8 mouse cellular contexts compared by ENCODE assay signal in the genomic region with DNA sequence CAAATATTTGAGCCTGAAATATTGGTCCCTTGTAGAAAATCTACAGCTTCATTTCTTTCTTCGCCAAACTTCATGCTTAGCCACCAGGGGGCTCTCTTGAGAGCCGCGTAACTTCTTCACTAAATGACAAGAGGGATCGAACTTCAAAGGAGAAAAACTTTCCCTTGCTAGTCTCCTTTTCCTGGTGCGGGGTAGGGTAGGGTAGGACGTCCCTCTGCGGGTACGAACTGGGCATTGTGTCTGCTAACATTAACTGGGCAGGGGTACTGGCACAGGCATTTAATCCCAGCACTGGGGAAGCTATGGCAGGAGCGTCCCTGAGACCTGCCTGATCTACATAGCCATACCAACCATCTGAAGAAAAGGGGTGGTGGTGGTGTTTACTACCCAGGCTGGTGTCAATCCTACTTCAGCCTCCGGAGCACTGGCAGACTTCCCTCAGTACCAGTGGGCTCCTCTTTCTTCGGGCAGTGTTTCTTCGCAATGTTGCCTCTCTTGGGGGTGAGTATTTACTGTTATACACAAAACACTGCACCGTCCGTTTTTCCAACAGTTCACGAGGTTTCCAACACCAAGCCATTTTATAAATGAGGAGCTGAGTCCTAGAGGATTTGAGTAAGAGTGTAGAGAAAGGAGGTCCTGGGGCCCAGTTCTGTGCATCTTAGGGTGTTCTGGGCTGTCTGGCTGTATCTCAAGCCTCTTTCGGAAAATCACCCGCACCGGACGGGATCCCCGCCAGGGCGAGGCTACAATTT. TPM values are rescaled to one million over a fixed set of nuclear protein-coding genes. Genes with fewer than 3 reads are reported as not detected.
DNase-seq lines count a peak whose midpoint lies in the region; ATAC-seq lines count a peak whose summit lies in the region.

No protein-coding gene starts in this region.

- no peak for ATAC-seq in forebrain, embryonic 12.5 days (ENCODE audit: low FRiP score)
- no peak for ATAC-seq in hindbrain, embryonic 16.5 days
- ATAC-seq in limb, embryonic 15.5 days (ENCODE audit: insufficient number of reproducible peaks, low FRiP score, low TSS enrichment, low read depth) = no peak
- ATAC-seq in midbrain, embryonic 14.5 days (ENCODE audit: low FRiP score, low TSS enrichment) = no peak

- H3K27ac ChIP-seq in forebrain, embryonic 12.5 days = peak overlapping the region; percentile 94
- peak overlapping the region; percentile 40; the same call in 1 of the 2 replicates for H3K27ac ChIP-seq in hindbrain, embryonic 16.5 days (ENCODE audit: low read depth, low read length)
- H3K27ac ChIP-seq in limb, embryonic 15.5 days = peak overlapping the region; percentile 67; the same call in 1 of the 2 replicates
- H3K27ac ChIP-seq in midbrain, embryonic 14.5 days (replicated peaks; ENCODE audit: low read depth, low read length) = peak overlapping the region; percentile 66

- no peaks in the 10 kb centered on the region for H3K27me3 ChIP-seq in forebrain, embryonic 12.5 days
- H3K27me3 ChIP-seq in hindbrain, embryonic 16.5 days (replicated peaks; ENCODE audit: control insufficient read depth, insufficient read depth, low read length) = no peaks in the 10 kb centered on the region; the same call in 1 of the 2 replicates
- H3K27me3 ChIP-seq in limb, embryonic 15.5 days = peaks cover 36% of the 10 kb centered on the region
- H3K27me3 ChIP-seq in midbrain, embryonic 14.5 days (ENCODE audit: control insufficient read depth, insufficient read depth, low read length) = no peaks in the 10 kb centered on the region

- peak overlapping the region; percentile 92 for H3K9ac ChIP-seq in forebrain, embryonic 12.5 days
- H3K9ac ChIP-seq in hindbrain, embryonic 16.5 days (ENCODE audit: low read depth, low read length) = no peak overlapping the region
- H3K9ac ChIP-seq in limb, embryonic 15.5 days = no peak overlapping the region
- no peak overlapping the region; the same call in 1 of the 2 replicates for H3K9ac ChIP-seq in midbrain, embryonic 14.5 days (replicated peaks; ENCODE audit: low read length)

- peak overlapping the region; percentile 75 for H3K4me3 ChIP-seq in forebrain, embryonic 12.5 days (replicated peaks)
- H3K4me3 ChIP-seq in hindbrain, embryonic 16.5 days (ENCODE audit: low read length) = peak overlapping the region; percentile 50
- peak overlapping the region; percentile 52 for H3K4me3 ChIP-seq in limb, embryonic 15.5 days
- peak overlapping the region; percentile 58 for H3K4me3 ChIP-seq in midbrain, embryonic 14.5 days (replicated peaks; ENCODE audit: low read depth, low read length)

- H3K4me1 ChIP-seq in forebrain, embryonic 12.5 days = peaks cover 53% of the 10 kb centered on the region
- H3K4me1 ChIP-seq in hindbrain, embryonic 16.5 days (ENCODE audit: control insufficient read depth, insufficient read depth, low read depth, low read length) = peaks cover 26% of the 10 kb centered on the region
- peaks cover 43% of the 10 kb centered on the region for H3K4me1 ChIP-seq in limb, embryonic 15.5 days
- peaks cover 30% of the 10 kb centered on the region for H3K4me1 ChIP-seq in midbrain, embryonic 14.5 days (ENCODE audit: control insufficient read depth, insufficient read depth, low read length)

- peak overlapping the region; percentile 83 for H3K4me2 ChIP-seq in forebrain, embryonic 12.5 days
- peak overlapping the region; percentile 79 for H3K4me2 ChIP-seq in hindbrain, embryonic 16.5 days (ENCODE audit: low read length)
- peak overlapping the region; percentile 94 for H3K4me2 ChIP-seq in limb, embryonic 15.5 days
- H3K4me2 ChIP-seq in midbrain, embryonic 14.5 days (ENCODE audit: low read length) = peak overlapping the region; percentile 94

- peak; percentile 53 for DNase-seq in right cerebral cortex, postnatal 14 days
- DNase-seq in right cerebral cortex, adult 18-20 months = no peak
- DNase-seq in adrenal gland, postnatal 14 days = peak; percentile 70
- DNase-seq in midbrain, embryonic 14.5 days = peak; percentile 89
- peak; percentile 56 for DNase-seq in thymus, postnatal 25 days

- no peaks in the 10 kb centered on the region for H3K9me3 ChIP-seq in forebrain, embryonic 12.5 days
- no peaks in the 10 kb centered on the region for H3K9me3 ChIP-seq in hindbrain, embryonic 16.5 days (ENCODE audit: control insufficient read depth, low read length)
- no peaks in the 10 kb centered on the region for H3K9me3 ChIP-seq in limb, embryonic 15.5 days
- H3K9me3 ChIP-seq in midbrain, embryonic 14.5 days (ENCODE audit: control insufficient read depth, low read length) = no peaks in the 10 kb centered on the region

- H3K36me3 ChIP-seq in forebrain, embryonic 12.5 days (replicated peaks) = peaks cover 2% of the 10 kb centered on the region
- no peaks in the 10 kb centered on the region for H3K36me3 ChIP-seq in hindbrain, embryonic 16.5 days (ENCODE audit: control insufficient read depth, insufficient read depth, low read length)
- no peaks in the 10 kb centered on the region for H3K36me3 ChIP-seq in limb, embryonic 15.5 days
- peaks cover under 1% of the 10 kb centered on the region; the same call in 1 of the 2 replicates for H3K36me3 ChIP-seq in midbrain, embryonic 14.5 days (ENCODE audit: control insufficient read depth, insufficient read depth, low read length)

- 0% methylated on average over 21 of the region's 21 CpGs for WGBS in forebrain, embryonic 12.5 days
- WGBS in hindbrain, embryonic 16.5 days = under 1% methylated on average over 21 of the region's 21 CpGs
- WGBS in limb, embryonic 15.5 days = under 1% methylated on average over 21 of the region's 21 CpGs
- 1% methylated on average over 21 of the region's 21 CpGs for WGBS in midbrain, embryonic 14.5 days

RNA-seq across cellular contexts. Expression of a gene that starts 0.5 kb away (rescaled TPM):
- total RNA-seq in adrenal gland, postnatal 14 days (2021) = 14.5 and 23.0 TPM in 2 replicates
- polyA plus RNA-seq in forebrain, embryonic 12.5 days (2016; fragmentation: Nextera tagmentation; extraction: Ambion mirVana) = 148 and 162 TPM in 2 replicates
- 15.6 and 20.2 TPM in 2 replicates for polyA plus RNA-seq in hindbrain, embryonic 16.5 days (2015; fragmentation: Nextera tagmentation; extraction: Ambion mirVana)
- 26.6 and 37.2 TPM in 2 replicates for polyA plus RNA-seq in limb, embryonic 15.5 days (2015; fragmentation: Nextera tagmentation; extraction: Ambion mirVana)
- 19.0 and 28.8 TPM in 2 replicates for polyA plus RNA-seq in midbrain, embryonic 14.5 days (2014; fragmentation: Nextera tagmentation; extraction: Ambion mirVana)

RNA-seq across cellular contexts. Expression of a gene that starts 21.9 kb away (rescaled TPM):
- not detected in 2 replicates for total RNA-seq in adrenal gland, postnatal 14 days (2021)
- polyA plus RNA-seq in forebrain, embryonic 12.5 days (2016; fragmentation: Nextera tagmentation; extraction: Ambion mirVana) = 246 TPM in 2 replicates
- polyA plus RNA-seq in hindbrain, embryonic 16.5 days (2015; fragmentation: Nextera tagmentation; extraction: Ambion mirVana) = 49.1 and 52.4 TPM in 2 replicates
- 249 and 274 TPM in 2 replicates for polyA plus RNA-seq in limb, embryonic 15.5 days (2015; fragmentation: Nextera tagmentation; extraction: Ambion mirVana)
- 28.3 and 42.4 TPM in 2 replicates for polyA plus RNA-seq in midbrain, embryonic 14.5 days (2014; fragmentation: Nextera tagmentation; extraction: Ambion mirVana)

RNA-seq across cellular contexts. Expression of a gene that starts 29.7 kb away (rescaled TPM):
- total RNA-seq in adrenal gland, postnatal 14 days (2021) = 28.5 and 31.5 TPM in 2 replicates
- polyA plus RNA-seq in forebrain, embryonic 12.5 days (2016; fragmentation: Nextera tagmentation; extraction: Ambion mirVana) = 1.7 and 3.6 TPM in 2 replicates
- polyA plus RNA-seq in hindbrain, embryonic 16.5 days (2015; fragmentation: Nextera tagmentation; extraction: Ambion mirVana) = 150 and 186 TPM in 2 replicates
- 0.72 and 1.1 TPM in 2 replicates for polyA plus RNA-seq in limb, embryonic 15.5 days (2015; fragmentation: Nextera tagmentation; extraction: Ambion mirVana)
- polyA plus RNA-seq in midbrain, embryonic 14.5 days (2014; fragmentation: Nextera tagmentation; extraction: Ambion mirVana) = 34.3 and 49.7 TPM in 2 replicates

RNA-seq across cellular contexts. Expression of a gene that starts 39.8 kb away (rescaled TPM):
- total RNA-seq in adrenal gland, postnatal 14 days (2021) = 13.9 and 15.6 TPM in 2 replicates
- 20.5 and 23.7 TPM in 2 replicates for polyA plus RNA-seq in forebrain, embryonic 12.5 days (2016; fragmentation: Nextera tagmentation; extraction: Ambion mirVana)
- 20.5 and 24.8 TPM in 2 replicates for polyA plus RNA-seq in hindbrain, embryonic 16.5 days (2015; fragmentation: Nextera tagmentation; extraction: Ambion mirVana)
- 18.4 and 18.5 TPM in 2 replicates for polyA plus RNA-seq in limb, embryonic 15.5 days (2015; fragmentation: Nextera tagmentation; extraction: Ambion mirVana)
- polyA plus RNA-seq in midbrain, embryonic 14.5 days (2014; fragmentation: Nextera tagmentation; extraction: Ambion mirVana) = 19.1 and 21.7 TPM in 2 replicates

RNA-seq across cellular contexts. Expression of a gene that starts 40.2 kb away (rescaled TPM):
- total RNA-seq in adrenal gland, postnatal 14 days (2021) = 22.9 and 23.4 TPM in 2 replicates
- polyA plus RNA-seq in forebrain, embryonic 12.5 days (2016; fragmentation: Nextera tagmentation; extraction: Ambion mirVana) = 80.5 and 88.2 TPM in 2 replicates
- 22.7 and 28.9 TPM in 2 replicates for polyA plus RNA-seq in hindbrain, embryonic 16.5 days (2015; fragmentation: Nextera tagmentation; extraction: Ambion mirVana)
- 48.5 and 56.0 TPM in 2 replicates for polyA plus RNA-seq in limb, embryonic 15.5 days (2015; fragmentation: Nextera tagmentation; extraction: Ambion mirVana)
- 19.1 and 23.2 TPM in 2 replicates for polyA plus RNA-seq in midbrain, embryonic 14.5 days (2014; fragmentation: Nextera tagmentation; extraction: Ambion mirVana)

Comparison
In these comparisons a context has a peak if more than half of its experiments do, and no peak if none do; other contexts are left out.
1. H3K27ac ChIP-seq: peak in every context shown above with its lines; median percentile 94 in forebrain, embryonic 12.5 days; 67 in limb, embryonic 15.5 days; 66 in midbrain, embryonic 14.5 days; 40 in hindbrain, embryonic 16.5 days.